Mouse (Mus musculus) naive thymus-derived CD4-positive, alpha-beta T cell, adult 5 months (primary cell): ENCODE data around the gene Ankrd34b. TPM values are rescaled to one million over a fixed set of nuclear protein-coding genes. Genes with fewer than 3 reads are reported as not detected.

Source experiments
- polyA plus RNA-seq: library from polyadenylated mRNA; unstranded; fragments of 100-300 nt; shearing (Covaris generic); gene quantifications from one replicate; pipeline ENCODE4 v1.2.1, GENCODE M21; 2017

The Ankrd34b gene
- not detected for polyA plus RNA-seq

GRCm38 (mm10) chr13:92425758-92426264 lies at the start of gene Ankrd34b:
TSS of gene Ankrd34b (plus strand) at chr13:92425896.

GRCm38 (mm10) chr13:92483852-92484463 lies 58.3 kb downstream of the Ankrd34b start, which contains the start of gene Fam151b:
TSS of gene Fam151b (minus strand) at chr13:92484015.

Other genes starting within 250 kb of the Ankrd34b start
- 1.7 TPM for gene Gm20379, start 119.9 kb upstream of the Ankrd34b start, polyA plus RNA-seq
- gene Dhfr, start 71.2 kb upstream of the Ankrd34b start, polyA plus RNA-seq: 1.00 TPM
- 53.2 TPM for gene Msh3, start 70.9 kb upstream of the Ankrd34b start, polyA plus RNA-seq
- gene Fam151b, start 58.1 kb downstream of the Ankrd34b start, polyA plus RNA-seq: 4.0 TPM
- gene Zfyve16, start 105.0 kb downstream of the Ankrd34b start, polyA plus RNA-seq: 13.8 TPM
- not detected for gene Spz1, start 150.3 kb downstream of the Ankrd34b start, polyA plus RNA-seq
- 8.8 TPM for gene Serinc5, start 185.2 kb downstream of the Ankrd34b start, polyA plus RNA-seq